Mouse (Mus musculus): ENCODE results near the gene Eci1. TPM values are rescaled to one million over a fixed set of nuclear protein-coding genes. Genes with fewer than 3 reads are reported as not detected.
"Not testable (repeated sequence)": the region's sequence is repeated elsewhere in the genome, so short reads cannot be mapped to it uniquely, and the experiment has no call there.

Gene Eci1
- total RNA-seq (2021), result 10 to 100 TPM; 27.3 to 34.2 TPM
- long read RNA-seq, transcript Eci1-205 (7 exons, 1,137 nt), result major isoform, 13 of 20 reads
- long read RNA-seq, partial matches to known transcripts, result 6 of 20 reads
- long read RNA-seq, other reads (novel, unspliced or antisense), result 1 of 20 reads

GRCm38 (mm10) chr17:24426471-24427169 is at the start of gene Eci1:
Eci1 (plus strand) TSS chr17:24426641.
- peak; percentile 86 to 90 for DNase-seq (ENCODE audit: low spot score in 2 of 2)

GRCm38 (mm10) chr17:24378496-24378895 is 47.9 kb upstream of the Eci1 start:
- DNase-seq (ENCODE audit: low spot score in 2 of 2), result no peak

- DNase-seq (ENCODE audit: low spot score in 2 of 2), result no peak
Observed at GRCm38 (mm10) chr17:24383789-24384188, 42.7 kb upstream of the Eci1 start.

GRCm38 (mm10) chr17:24388711-24389110 is 37.7 kb upstream of the Eci1 start:
- DNase-seq (ENCODE audit: low spot score in 2 of 2), result no peak

GRCm38 (mm10) chr17:24389865-24390264 is 36.6 kb upstream of the Eci1 start:
- DNase-seq (ENCODE audit: low spot score in 2 of 2), result peak in 1 of 2 experiments; percentile 65

GRCm38 (mm10) chr17:24391149-24391548 is 35.3 kb upstream of the Eci1 start:
- no peak for DNase-seq (ENCODE audit: low spot score in 2 of 2)

GRCm38 (mm10) chr17:24393527-24393926 is 32.9 kb upstream of the Eci1 start:
- DNase-seq (ENCODE audit: low spot score in 2 of 2), result no peak

GRCm38 (mm10) chr17:24394456-24394855 is 32.0 kb upstream of the Eci1 start:
- no peak for DNase-seq (ENCODE audit: low spot score in 2 of 2)

- DNase-seq (ENCODE audit: low spot score in 2 of 2), result peak in 1 of 2 experiments; percentile 63
Observed at GRCm38 (mm10) chr17:24402371-24402770, 24.1 kb upstream of the Eci1 start.

GRCm38 (mm10) chr17:24407116-24407803 is 19.2 kb upstream of the Eci1 start:
- no peak for DNase-seq (ENCODE audit: low spot score in 2 of 2)

- DNase-seq (ENCODE audit: low spot score in 2 of 2), result no peak
Observed at GRCm38 (mm10) chr17:24413557-24414211, 12.8 kb upstream of the Eci1 start.

GRCm38 (mm10) chr17:24414230-24414976 is 12.0 kb upstream of the Eci1 start, which contains the start of gene Rnps1:
Rnps1 (plus strand) TSS chr17:24414565.
- DNase-seq (ENCODE audit: low spot score in 2 of 2), result peak; percentile 91 to 95

GRCm38 (mm10) chr17:24415011-24415410 is 11.4 kb upstream of the Eci1 start:
- DNase-seq (ENCODE audit: low spot score in 2 of 2), result no peak

GRCm38 (mm10) chr17:24416051-24416652 is 10.3 kb upstream of the Eci1 start:
- DNase-seq (ENCODE audit: low spot score in 2 of 2), result no peak

GRCm38 (mm10) chr17:24423114-24423513 is 3.3 kb upstream of the Eci1 start:
- DNase-seq (ENCODE audit: low spot score in 2 of 2), result no peak

GRCm38 (mm10) chr17:24424489-24424888 is 2.0 kb upstream of the Eci1 start:
- no peak for DNase-seq (ENCODE audit: low spot score in 2 of 2)

- DNase-seq (ENCODE audit: low spot score in 2 of 2), result not testable (repeated sequence)
Observed at GRCm38 (mm10) chr17:24425326-24425725, 1.1 kb upstream of the Eci1 start.

- no peak for DNase-seq (ENCODE audit: low spot score in 2 of 2)
Observed at GRCm38 (mm10) chr17:24425905-24426304, 536 bp upstream of the Eci1 start.

GRCm38 (mm10) chr17:24427170-24427557 is 723 bp downstream of the Eci1 start:
- no peak for DNase-seq (ENCODE audit: low spot score in 2 of 2)

- no peak for DNase-seq (ENCODE audit: low spot score in 2 of 2)
Observed at GRCm38 (mm10) chr17:24429201-24429983, 3.0 kb downstream of the Eci1 start.
